Mouse (Mus musculus): ENCODE measurements at regions not wholly inside any gene's neighbourhood (a gene's known extent, or its start where the extent isn't known, plus 50 kb on each side); places are given as distances from the start of the nearest gene placed in this dataset.

GRCm38 (mm10) chr10:125850370-125850769, 115.6 kb upstream of the Lrig3 start:
- in situ Hi-C loops (cut with MboI; ENCODE audit: unreplicated experiment in 2 of 2): no loop called here

- in situ Hi-C loops (cut with MboI; ENCODE audit: unreplicated experiment in 2 of 2): no loop called here
These were observed 104.2 kb upstream of the Lrig3 start for GRCm38 (mm10) chr10:125861734-125862133.

GRCm38 (mm10) chr10:125866346-125866745, 99.6 kb upstream of the Lrig3 start:
- in situ Hi-C loops (cut with MboI; ENCODE audit: unreplicated experiment in 2 of 2): no loop called here

GRCm38 (mm10) chr10:125884563-125884962, 81.4 kb upstream of the Lrig3 start:
- in situ Hi-C loops (cut with MboI; ENCODE audit: unreplicated experiment in 2 of 2): no loop called here

- in situ Hi-C loops (cut with MboI; ENCODE audit: unreplicated experiment in 2 of 2): no loop called here
These were observed 80.2 kb upstream of the Lrig3 start for GRCm38 (mm10) chr10:125885796-125886195.

- in situ Hi-C loops (cut with MboI; ENCODE audit: unreplicated experiment in 2 of 2): no loop called here
These were observed 73.8 kb upstream of the Lrig3 start for GRCm38 (mm10) chr10:125892122-125892521.

GRCm38 (mm10) chr10:125895744-125896482, 70.1 kb upstream of the Lrig3 start:
- in situ Hi-C loops (cut with MboI; ENCODE audit: unreplicated experiment in 2 of 2): no loop called here

- in situ Hi-C loops (cut with MboI; ENCODE audit: unreplicated experiment in 2 of 2): no loop called here
These were observed 69.3 kb upstream of the Lrig3 start for GRCm38 (mm10) chr10:125896646-125897045.

GRCm38 (mm10) chr10:125899504-125899903, 66.5 kb upstream of the Lrig3 start:
- in situ Hi-C loops (cut with MboI; ENCODE audit: unreplicated experiment in 2 of 2): no loop called here

GRCm38 (mm10) chr10:125900562-125900961, 65.4 kb upstream of the Lrig3 start:
- in situ Hi-C loops (cut with MboI; ENCODE audit: unreplicated experiment in 2 of 2): no loop called here

GRCm38 (mm10) chr10:125902668-125903067, 63.3 kb upstream of the Lrig3 start:
- in situ Hi-C loops (cut with MboI; ENCODE audit: unreplicated experiment in 2 of 2): no loop called here

- in situ Hi-C loops (cut with MboI; ENCODE audit: unreplicated experiment in 2 of 2): no loop called here
These were observed 53.8 kb upstream of the Lrig3 start for GRCm38 (mm10) chr10:125912207-125912606.

Data from v-Abl transformed pro-B cells (cell line).